Mouse (Mus musculus) spleen, postnatal 14 days (tissue): ENCODE data around the gene Tmem170.

Experiments used
- DNase-seq, 2 experiments: peaks; one replicate each; pipeline ENCODE4 v3.0.0; 2021 to 2022; ENCODE audit warnings: low spot score in 2 of 2

Gene Tmem170

DNA sequence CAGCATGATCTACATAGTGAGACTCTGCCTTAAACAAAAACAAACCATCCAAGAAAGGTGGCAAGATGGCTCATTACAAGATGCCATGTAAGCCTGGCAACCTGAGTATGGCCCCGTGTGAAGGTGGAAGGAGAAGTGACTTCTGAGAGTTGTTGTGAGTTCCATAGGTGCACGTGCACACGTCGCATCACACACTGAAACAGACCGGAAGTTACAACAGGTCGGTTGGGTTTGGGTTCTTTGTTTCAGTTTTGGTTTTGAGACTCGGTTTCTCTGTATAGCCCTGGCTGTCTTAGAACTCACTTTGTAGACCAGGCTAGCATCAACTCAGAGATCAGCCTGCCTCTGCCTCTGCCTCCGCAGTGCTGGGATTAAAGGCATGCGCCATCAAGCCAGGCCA is 62.7 kb downstream of the Tmem170 start:
- no peak for DNase-seq
